Mouse (Mus musculus) spleen, adult 2 months (tissue): ENCODE data around the gene Myo15b. TPM values are rescaled to one million over a fixed set of nuclear protein-coding genes. Genes with fewer than 3 reads are reported as not detected.

ENCODE experiments used
- DNase-seq, 2 experiments: peaks; one replicate each; pipeline versions ENCODE4 v3.0.0 to v3.0.0-alpha.2; 2012 to 2021; ENCODE audit warnings: low spot score in 2 of 2, low read depth in 1 of 2
- H3K27ac ChIP-seq: fragments of 200-500 bp; 2 replicates; pipeline ENCODE4 v1.5.1; 2012; ENCODE audit warnings: low read length, inconsistent platforms; ENCODE audit not compliant: insufficient read depth
- H3K27me3 ChIP-seq: fragments of 200-500 bp; 2 replicates; pipeline ENCODE4 v1.6.1; 2012; ENCODE audit warnings: mild to moderate bottlenecking, moderate library complexity, low read length, inconsistent platforms; ENCODE audit not compliant: control insufficient read depth, insufficient read depth
- H3K36me3 ChIP-seq: fragments of 200-500 bp; 2 replicates; pipeline ENCODE4 v1.6.1; 2012; ENCODE audit warnings: mild to moderate bottlenecking, low read length, inconsistent platforms; ENCODE audit not compliant: control insufficient read depth, insufficient read depth
- H3K4me1 ChIP-seq: fragments of 200-500 bp; 2 replicates; pipeline ENCODE4 v1.6.1; 2011; ENCODE audit warnings: inconsistent platforms; ENCODE audit not compliant: control insufficient read depth, insufficient read depth, insufficient read length
- H3K4me3 ChIP-seq: fragments of 200-500 bp; 2 replicates; pipeline ENCODE4 v1.5.1; 2011; ENCODE audit warnings: mild to moderate bottlenecking, inconsistent platforms; ENCODE audit not compliant: insufficient read depth, insufficient read length; ENCODE audit errors: extremely low read depth
- CTCF ChIP-seq: fragments of 200-500 bp; IDR thresholded peaks from 2 replicates; pipeline ENCODE4 v1.5.1; 2011; ENCODE audit warnings: mild to moderate bottlenecking, inconsistent platforms; ENCODE audit not compliant: insufficient read depth, insufficient read length, insufficient replicate concordance; ENCODE audit errors: extremely low read depth
- POLR2A ChIP-seq: fragments of 200-500 bp; IDR thresholded peaks from 2 replicates; pipeline ENCODE4 v1.6.1; 2011; ENCODE audit warnings: low read depth, low read length, inconsistent platforms
- WGBS: fragments of 180-500 bp; shearing (Covaris S2); methylation state at CpG from one replicate; pipeline ENCODE4 v1.1.7; 2018; 5-methylcytosine and 5-hydroxymethylcytosine counted together
- polyA plus RNA-seq: library from polyadenylated mRNA; depleted of rRNA; stranded (reverse); fragments of >200 nt; gene quantifications from 2 replicates; pipeline ENCODE4 v1.2.3, GENCODE M21; 2012

Myo15b gene
- polyA plus RNA-seq, 1 experiment = 1.6 TPM

- WGBS = 27% methylated on average over 11 of the region's 11 CpGs
- TF ChIP-seq POLR2A = no peak
- TF ChIP-seq CTCF = no peak
- no peak within 1 kb of the TSS for H3K4me3 ChIP-seq
- peaks cover 15% of the 10 kb centered on the region for H3K36me3 ChIP-seq
- H3K27ac ChIP-seq = 0 out of 2 replicates have a peak within 1 kb of the TSS, but pooled peaks have one; percentile 16
- H3K27me3 ChIP-seq = no peaks in the 10 kb centered on the region
- no peak for DNase-seq
- no peaks in the 10 kb centered on the region for H3K4me1 ChIP-seq
Measured at GRCm38 (mm10) chr11:115911632-115912376, 53.6 kb downstream of the Myo15b start, which contains the start of gene Smim6. Gene Smim6 (plus strand): TSS chr11:115912017.

- DNase-seq = no peak
- Histone ChIP-seq H3K27me3 (no peaks in the 10 kb centered on the region), H3K36me3 (peaks cover 16% of the 10 kb centered on the region), H3K4me1 (no peaks in the 10 kb centered on the region), H3K4me3 (no peak overlapping the region), H3K27ac (no peak overlapping the region)
- TF ChIP-seq CTCF = no peak
- TF ChIP-seq POLR2A = no peak
- 97% methylated on average over 4 of the region's 4 CpGs for WGBS
Measured at GRCm38 (mm10) chr11:115916579-115916978, 58.4 kb downstream of the Myo15b start.

GRCm38 (mm10) chr11:115918637-115919036 is 60.4 kb downstream of the Myo15b start:
- Histone ChIP-seq H3K27ac (no peak overlapping the region), H3K4me3 (no peak overlapping the region), H3K27me3 (no peaks in the 10 kb centered on the region), H3K4me1 (no peaks in the 10 kb centered on the region), H3K36me3 (peaks cover 15% of the 10 kb centered on the region)
- WGBS = 83% methylated on average over 5 of the region's 5 CpGs
- no peak for DNase-seq
- no peak for TF ChIP-seq CTCF
- no peak for TF ChIP-seq POLR2A

GRCm38 (mm10) chr11:115919073-115919472 is 60.9 kb downstream of the Myo15b start:
- no peaks in the 10 kb centered on the region for H3K27me3 ChIP-seq
- H3K4me3 ChIP-seq = no peak overlapping the region
- TF ChIP-seq CTCF = no peak
- TF ChIP-seq POLR2A = no peak
- H3K36me3 ChIP-seq = peaks cover 15% of the 10 kb centered on the region
- WGBS = 94% methylated on average over 5 of the region's 5 CpGs
- H3K27ac ChIP-seq = no peak overlapping the region
- no peaks in the 10 kb centered on the region for H3K4me1 ChIP-seq
- DNase-seq = no peak

GRCm38 (mm10) chr11:115920110-115920818 is 62.1 kb downstream of the Myo15b start:
- TF ChIP-seq CTCF = peak; percentile 65; the same call in 1 of the 2 replicates
- TF ChIP-seq POLR2A = no peak
- H3K4me3 ChIP-seq = no peak overlapping the region
- peak in 1 of 2 experiments; percentile 61 for DNase-seq
- no peaks in the 10 kb centered on the region for H3K27me3 ChIP-seq
- 38% methylated on average over 6 of the region's 6 CpGs for WGBS
- peaks cover 15% of the 10 kb centered on the region for H3K36me3 ChIP-seq
- no peak overlapping the region for H3K27ac ChIP-seq
- no peaks in the 10 kb centered on the region for H3K4me1 ChIP-seq

- Histone ChIP-seq H3K36me3 (peaks cover 7% of the 10 kb centered on the region; the same call in 1 of the 2 replicates), H3K4me1 (no peaks in the 10 kb centered on the region), H3K27ac (no peak overlapping the region), H3K27me3 (no peaks in the 10 kb centered on the region), H3K4me3 (no peak overlapping the region)
- whole genome bisulfite sequencing = 97% methylated on average over 1 of the region's 1 CpGs
- TF ChIP-seq CTCF (no peak), POLR2A (no peak)
- no peak for DNase-seq
Measured at GRCm38 (mm10) chr11:115921986-115922385, 63.8 kb downstream of the Myo15b start.
